Mouse (Mus musculus): ENCODE measurements around the gene Slc1a4.

Slc1a4 gene

DNA sequence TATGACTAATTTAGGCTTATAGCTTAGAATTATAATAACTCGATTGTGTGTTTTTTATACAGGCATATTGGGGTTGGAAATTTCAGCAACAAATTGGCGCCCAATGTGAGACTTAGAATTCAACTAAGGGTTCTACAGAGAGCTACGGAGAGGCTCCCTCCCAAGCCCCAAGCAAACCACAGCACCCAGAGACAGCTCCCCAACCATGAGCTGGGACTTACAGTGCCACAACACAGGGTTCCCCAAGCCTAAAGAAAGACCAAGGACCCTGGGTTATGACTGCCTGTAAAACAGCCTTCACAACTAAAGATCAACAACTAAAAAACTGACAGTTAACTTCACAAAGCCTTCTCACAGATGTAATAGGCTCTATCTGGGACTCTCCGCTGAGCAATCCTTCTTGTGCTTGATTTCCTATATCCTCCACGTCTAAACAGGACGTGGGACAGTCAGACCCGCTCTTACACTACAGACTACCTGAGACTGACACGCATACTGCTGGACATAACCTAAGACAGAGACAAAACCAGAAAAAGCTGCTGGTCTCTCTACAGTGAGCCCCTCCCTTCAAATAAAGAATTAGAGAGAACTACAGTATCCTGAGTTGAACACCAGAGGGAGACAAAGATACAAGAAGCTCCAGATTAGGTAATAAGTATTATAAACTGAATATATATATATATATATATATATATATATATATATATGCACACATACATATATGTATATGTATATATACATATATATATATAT, 69.7 kb downstream of the Slc1a4 start:
- in situ Hi-C loops (cut with MboI, MseI) = no loop called here

DNA sequence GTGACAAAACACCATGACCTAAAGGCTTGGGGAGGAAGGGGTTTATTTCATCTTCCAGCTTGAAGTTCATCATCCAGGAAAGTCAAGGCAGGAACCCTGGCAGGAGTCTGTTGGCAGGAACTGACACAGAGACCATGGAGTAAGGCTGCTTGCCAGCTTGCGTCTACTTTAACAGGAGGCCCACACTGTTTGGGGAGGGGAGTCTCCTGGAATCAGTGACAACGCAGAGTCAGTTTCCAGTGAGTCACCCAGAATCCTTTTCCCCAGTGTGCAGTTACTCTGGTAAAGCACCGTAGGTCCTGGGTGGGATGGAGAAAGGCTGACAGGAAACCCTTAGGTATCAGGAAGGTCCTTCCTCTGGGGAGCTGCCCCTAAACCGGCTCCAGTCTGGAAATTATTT, 77.7 kb downstream of the Slc1a4 start:
- in situ Hi-C loops (cut with MboI, MseI) = loop anchor here (5.0 kb wide), 1 partner anchor 78 kb away; the partner anchor contains the start of gene Slc1a4

DNA sequence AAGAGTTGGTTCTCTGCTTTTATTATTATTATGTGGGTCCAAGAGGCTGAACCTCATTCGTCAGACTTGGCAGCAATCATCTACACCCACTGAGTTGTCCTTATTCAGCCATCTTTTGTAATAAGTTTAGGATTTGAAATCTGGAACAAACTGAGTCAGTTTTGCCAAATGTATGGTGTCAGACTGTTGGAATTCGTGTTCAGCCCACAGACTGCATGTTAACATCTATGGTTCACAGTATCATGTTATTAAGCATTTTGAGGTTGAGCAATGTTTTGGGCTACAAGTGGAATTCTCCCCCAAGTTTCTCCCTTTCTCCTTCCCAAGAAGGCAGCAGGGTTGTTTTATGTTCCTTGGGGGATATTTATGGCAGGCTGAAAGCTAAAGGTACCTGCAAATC, 79.4 kb downstream of the Slc1a4 start:
- in situ Hi-C loops (cut with MboI, MseI) = loop anchor here (5.0 kb wide), 1 partner anchor 79 kb away; the partner anchor contains the start of gene Slc1a4

Data from T-helper 1 cell (primary cell).